Mouse (Mus musculus) testis, adult 10 weeks (tissue): Measurements from ENCODE around the gene Haghl. TPM values are rescaled to one million over a fixed set of nuclear protein-coding genes. Genes with fewer than 3 reads are reported as not detected.

Experiments used
- polyA plus RNA-seq: library from polyadenylated mRNA; stranded (reverse); fragments of 350-450 nt; fragmentation: Illumina TruSeq; extraction: RNeasy Lipid Tissue Mini Kit (QIAGEN cat#74804); gene quantifications from one replicate; pipeline ENCODE4 v1.2.3, GENCODE M21; 2014; ENCODE audit warnings: low read depth, low replicate concordance

Gene Haghl
- 0.55 TPM for polyA plus RNA-seq

DNA sequence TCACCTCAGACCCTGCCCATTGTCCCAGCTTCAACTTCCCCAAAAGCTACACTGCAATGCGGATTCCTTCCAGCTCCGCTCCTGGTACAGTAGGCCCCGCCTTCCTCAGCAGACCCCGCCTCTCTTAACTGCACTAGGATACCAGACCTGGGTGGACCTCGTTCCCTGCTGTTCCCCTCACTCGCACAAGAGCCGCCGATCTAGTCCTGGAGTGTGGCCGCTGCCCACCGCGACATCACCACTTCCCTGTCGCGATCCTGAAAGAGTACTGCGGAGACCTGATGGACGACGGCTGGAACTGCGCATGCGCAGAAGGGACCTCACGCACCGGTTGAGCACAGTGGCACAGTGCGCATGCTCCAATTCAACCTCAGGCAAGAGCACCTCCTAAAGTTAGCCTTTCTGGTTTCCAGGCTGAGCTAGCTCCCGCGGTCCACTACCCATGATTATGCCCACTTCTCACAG lies at the start of gene Haghl:
TSS of gene Haghl (minus strand) at position 393 of the 465 bp plus-strand sequence.

GRCm38 (mm10) chr17:25833291-25833663 lies 47.8 kb upstream of the Haghl start, which contains the start of gene Stub1:
TSS of gene Stub1 (minus strand) at chr17:25833404.

GRCm38 (mm10) chr17:25828712-25829557 lies 43.5 kb upstream of the Haghl start, which contains the start of gene Jmjd8:
TSS of gene Jmjd8 (plus strand) at chr17:25828867.

GRCm38 (mm10) chr17:25823452-25823851 lies 38.0 kb upstream of the Haghl start, which contains the start of gene Wdr24:
TSS of gene Wdr24 (plus strand) at chr17:25823627.

DNA sequence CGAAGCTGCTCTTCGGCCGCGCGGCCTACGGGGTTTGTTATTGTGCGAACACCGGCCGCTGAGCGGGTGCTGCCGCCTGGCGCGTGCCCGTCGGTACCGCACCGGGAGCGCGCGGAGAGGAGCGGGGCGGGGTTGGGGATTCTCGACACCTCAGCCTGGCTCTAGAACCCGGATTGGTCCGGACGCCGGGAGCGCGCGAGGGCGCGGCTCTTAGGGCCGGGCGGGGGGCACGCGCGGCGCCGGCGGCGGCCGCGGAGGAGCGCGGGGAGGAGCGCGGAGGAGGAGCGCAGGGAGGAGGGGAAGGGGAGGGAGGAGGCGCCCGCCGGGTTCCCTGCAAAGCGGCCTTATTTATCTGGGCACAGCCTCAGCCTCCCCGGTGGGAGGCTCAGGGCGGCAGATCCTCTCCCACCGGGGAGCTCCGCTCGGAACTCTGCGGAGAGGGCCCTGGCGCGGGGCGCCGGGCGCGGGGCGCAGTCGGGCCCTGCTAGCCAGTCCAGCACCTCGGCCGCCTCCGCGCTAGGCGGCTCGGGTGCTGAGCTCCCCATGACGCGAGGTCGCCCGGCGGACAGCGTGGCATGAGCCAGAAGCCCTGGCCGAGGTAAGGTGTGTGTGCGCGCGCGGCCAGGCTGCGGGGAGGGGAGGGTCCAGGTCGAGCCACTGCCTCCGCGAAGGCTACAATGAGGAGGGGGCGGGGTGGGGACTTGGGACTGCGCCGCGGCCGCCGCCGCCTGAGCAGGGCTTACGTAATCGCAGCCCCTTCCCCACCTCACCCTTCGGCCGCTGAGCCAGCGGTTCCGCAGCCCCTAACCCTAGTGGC lies 23.5 kb upstream of the Haghl start, which contains the start of gene Fbxl16:
TSS of gene Fbxl16 (plus strand) at position 297 of the 817 bp plus-strand sequence.

GRCm38 (mm10) chr17:25796951-25797369 lies 11.5 kb upstream of the Haghl start, which contains the start of gene Metrn:
TSS of gene Metrn (minus strand) at chr17:25797136.

DNA sequence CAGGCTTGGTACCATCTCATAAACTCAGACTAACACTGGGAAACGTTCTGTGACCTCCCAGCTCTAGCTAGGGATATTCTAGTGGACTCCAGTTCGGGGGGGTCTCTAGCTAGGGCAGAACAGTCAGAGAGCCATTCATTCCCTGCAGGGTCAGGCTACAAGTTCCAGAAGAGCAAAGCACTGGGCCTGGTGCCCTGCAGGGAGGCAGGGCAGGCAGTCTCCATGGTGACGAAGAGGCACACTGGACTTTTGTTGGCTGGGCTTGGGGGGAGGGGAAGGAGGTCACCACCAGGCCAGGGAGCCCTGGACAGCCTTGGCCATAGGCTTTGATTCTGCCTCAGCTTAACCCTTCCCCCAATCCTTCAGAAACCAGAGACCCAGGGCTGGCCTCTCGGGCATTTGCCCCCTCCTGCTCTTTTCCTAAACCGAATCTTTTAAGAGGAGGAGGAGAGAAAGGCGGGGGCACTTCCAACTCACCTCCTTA lies 10.2 kb upstream of the Haghl start, which contains the start of gene AC134908.4:
TSS of gene AC134908.4 (minus strand) at position 51 of the 484 bp plus-strand sequence.

DNA sequence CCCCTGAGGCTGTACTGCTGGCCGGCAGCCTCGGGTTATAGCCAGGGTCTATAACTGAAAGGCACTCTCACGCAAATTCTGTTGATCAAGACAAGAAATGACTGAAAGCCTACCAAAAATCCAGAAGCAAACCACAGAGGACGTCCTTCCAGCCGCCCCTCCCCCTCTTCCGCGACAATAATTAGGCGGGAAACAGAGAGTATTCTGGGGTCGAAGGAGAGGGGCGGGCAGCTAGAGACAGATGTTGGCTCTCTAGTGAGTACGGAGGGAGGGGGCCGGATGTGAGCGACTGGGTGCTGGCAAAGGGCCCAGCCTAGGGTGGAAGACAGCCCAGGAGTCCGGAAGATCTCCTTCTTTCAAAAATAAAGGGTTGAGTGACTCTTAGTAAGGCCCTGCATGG lies 7.1 kb upstream of the Haghl start, which contains the start of gene Fam173a:
TSS of gene Fam173a (minus strand) at position 287 of the 400 bp plus-strand sequence.

DNA sequence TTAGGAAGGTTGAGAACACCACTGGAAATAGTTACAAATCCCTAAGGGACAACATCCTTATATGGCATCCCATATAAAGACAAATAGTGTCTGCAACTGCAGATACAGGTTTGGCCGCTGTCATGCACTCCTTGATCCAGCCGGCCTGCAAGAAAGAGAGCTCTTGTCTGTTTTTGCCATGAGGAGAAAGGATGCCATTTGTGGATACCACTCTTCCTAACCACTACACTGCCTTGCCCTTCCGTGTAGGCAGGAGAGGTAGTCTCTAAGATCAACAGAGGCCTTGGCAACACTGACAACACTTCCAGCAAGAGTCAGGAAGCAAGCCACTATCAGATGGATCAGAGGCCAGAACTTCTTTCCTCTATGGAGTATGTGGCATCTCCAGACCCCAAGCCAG lies 807 bp upstream of the Haghl start, which contains the start of gene Ccdc78:
TSS of gene Ccdc78 (plus strand) at position 301 of the 400 bp plus-strand sequence.

GRCm38 (mm10) chr17:25773549-25774120 lies 11.8 kb downstream of the Haghl start, which contains the start of gene Narfl:
TSS of gene Narfl (plus strand) at chr17:25773776.

DNA sequence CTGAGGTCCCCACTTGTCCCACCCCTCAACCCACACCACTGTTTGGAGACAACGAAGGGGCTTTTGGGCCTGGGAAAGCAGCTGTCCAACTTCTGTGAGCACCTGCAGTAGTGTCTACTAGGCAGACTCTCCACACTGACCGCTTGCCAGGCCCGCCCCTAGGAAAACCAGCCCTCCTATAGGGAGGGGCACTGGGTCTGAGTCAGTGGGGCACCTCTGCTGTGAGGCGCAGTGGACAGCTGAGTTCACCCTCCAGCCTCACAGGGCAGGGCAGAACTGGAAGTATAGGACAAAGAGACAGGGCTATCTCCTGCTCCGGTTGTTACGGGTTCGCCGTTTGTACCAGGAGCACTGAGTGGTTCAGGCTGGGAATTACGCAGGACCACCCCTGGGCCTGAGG lies 31.2 kb downstream of the Haghl start, which contains the start of gene Msln:
TSS of gene Msln (minus strand) at position 138 of the 400 bp plus-strand sequence.

GRCm38 (mm10) chr17:25735745-25736144 lies 49.7 kb downstream of the Haghl start, which contains the start of gene Mslnl:
TSS of gene Mslnl (plus strand) at chr17:25736042.

Other genes with a start within 250 kb of the Haghl start
- gene Sox8, start 215.0 kb downstream of the Haghl start, polyA plus RNA-seq: 4.2 TPM
- 2.4 TPM for gene Lmf1, start 206.6 kb downstream of the Haghl start, polyA plus RNA-seq
- gene Gng13, start 68.5 kb downstream of the Haghl start, polyA plus RNA-seq: not detected
- 1.6 TPM for gene Chtf18, start 58.3 kb downstream of the Haghl start, polyA plus RNA-seq
- gene Rpusd1, start 58.0 kb downstream of the Haghl start, polyA plus RNA-seq: not detected
- not detected for gene Mslnl, start 49.6 kb downstream of the Haghl start, polyA plus RNA-seq
- 0.22 TPM for gene Msln, start 31.3 kb downstream of the Haghl start, polyA plus RNA-seq
- 1.4 TPM for gene Narfl, start 11.9 kb downstream of the Haghl start, polyA plus RNA-seq
- 0.49 TPM for gene Ccdc78, start 907 bp upstream of the Haghl start, polyA plus RNA-seq
- 0.43 TPM for gene Fam173a, start 7.2 kb upstream of the Haghl start, polyA plus RNA-seq
- gene AC134908.4, start 10.0 kb upstream of the Haghl start, polyA plus RNA-seq: 0.35 TPM
- 0.24 TPM for gene Metrn, start 11.5 kb upstream of the Haghl start, polyA plus RNA-seq
- gene Fbxl16, start 23.4 kb upstream of the Haghl start, polyA plus RNA-seq: 0.60 TPM
- gene Wdr24, start 38.0 kb upstream of the Haghl start, polyA plus RNA-seq: 1.0 TPM
- gene Jmjd8, start 43.2 kb upstream of the Haghl start, polyA plus RNA-seq: 1.1 TPM
- 3.4 TPM for gene Stub1, start 47.7 kb upstream of the Haghl start, polyA plus RNA-seq
- not detected for gene Rhbdl1, start 51.6 kb upstream of the Haghl start, polyA plus RNA-seq
- not detected for gene Gm20683, start 56.1 kb upstream of the Haghl start, polyA plus RNA-seq
- 4.0 TPM for gene Rhot2, start 59.2 kb upstream of the Haghl start, polyA plus RNA-seq
- gene Wdr90, start 75.8 kb upstream of the Haghl start, polyA plus RNA-seq: 3.1 TPM
- gene Mcrip2, start 83.1 kb upstream of the Haghl start, polyA plus RNA-seq: 0.78 TPM
- gene Mettl26, start 89.4 kb upstream of the Haghl start, polyA plus RNA-seq: 11.0 TPM
- not detected for gene Wfikkn1, start 95.2 kb upstream of the Haghl start, polyA plus RNA-seq
- gene Rab40c, start 134.1 kb upstream of the Haghl start, polyA plus RNA-seq: 1.7 TPM
- 4.1 TPM for gene Pigq, start 159.3 kb upstream of the Haghl start, polyA plus RNA-seq
- gene Nhlrc4, start 159.3 kb upstream of the Haghl start, polyA plus RNA-seq: not detected
- not detected for gene A930017K11Rik, start 166.9 kb upstream of the Haghl start, polyA plus RNA-seq
- gene Capn15, start 200.1 kb upstream of the Haghl start, polyA plus RNA-seq: 0.77 TPM